Comparison of ENCODE assay signal across 23 mouse cellular contexts in genomic region chrX:47835098-47835834, GRCm38 (mm10). TPM values are rescaled to one million over a fixed set of nuclear protein-coding genes. Genes with fewer than 3 reads are reported as not detected.
DNase-seq lines count a peak whose midpoint lies in the region; ATAC-seq and TF ChIP-seq lines count a peak whose summit lies in the region.
"Had no signal": no experiment of that assay in that cellular context is flagged by ENCODE, and none has a peak within 500 bp of the region (broad histone marks: within the 10 kb centered on the region; RNA-seq: fewer than 3 reads in every experiment).

No protein-coding gene starts in this region.

- no peak overlapping the region for H3K27ac ChIP-seq in embryonic facial prominence, embryonic 11.5 days (replicated peaks; ENCODE audit: low read depth, low read length)
- no peak overlapping the region for H3K27ac ChIP-seq in embryonic facial prominence, embryonic 10.5 days (replicated peaks)
- H3K27ac ChIP-seq in heart, postnatal 0 days (ENCODE audit: low read depth): peak overlapping the region; percentile 51
- no peak overlapping the region for H3K27ac ChIP-seq in heart, adult 2 months
- no peak overlapping the region for H3K27ac ChIP-seq in lung, embryonic 15.5 days
- H3K27ac ChIP-seq: embryonic facial prominence, embryonic 13.5 days; forebrain, embryonic 13.5 days; gastrocnemius, adult 2 months; hindbrain, embryonic 12.5 days; left cerebral cortex, adult 2 months; liver, embryonic 15.5 days; midbrain, embryonic 13.5 days had no signal

- no peaks in the 10 kb centered on the region for H3K9me3 ChIP-seq in embryonic facial prominence, embryonic 11.5 days (replicated peaks; ENCODE audit: control insufficient read depth, low read length)
- no peaks in the 10 kb centered on the region for H3K9me3 ChIP-seq in embryonic facial prominence, embryonic 10.5 days
- no peaks in the 10 kb centered on the region for H3K9me3 ChIP-seq in heart, postnatal 0 days (replicated peaks; ENCODE audit: control insufficient read depth, low read length)
- H3K9me3 ChIP-seq in lung, embryonic 15.5 days: no peaks in the 10 kb centered on the region
- H3K9me3 ChIP-seq: embryonic facial prominence, embryonic 13.5 days; hindbrain, embryonic 12.5 days; liver, embryonic 15.5 days; midbrain, embryonic 13.5 days had no signal

- H3K9ac ChIP-seq in embryonic facial prominence, embryonic 11.5 days (replicated peaks; ENCODE audit: low read length): no peak overlapping the region
- H3K9ac ChIP-seq in heart, postnatal 0 days (replicated peaks; ENCODE audit: low read depth, low read length): no peak overlapping the region
- H3K9ac ChIP-seq in heart, adult 2 months (ENCODE audit: low read depth, low read length): no peak overlapping the region
- H3K9ac ChIP-seq in lung, embryonic 15.5 days: no peak overlapping the region
- H3K9ac ChIP-seq: embryonic facial prominence, embryonic 13.5 days; forebrain, embryonic 13.5 days; hindbrain, embryonic 12.5 days; liver, embryonic 15.5 days; midbrain, embryonic 13.5 days had no signal

- TF ChIP-seq EP300 in heart, postnatal 0 days (IDR thresholded peaks at IDR 0.05; ENCODE audit: low read depth): no peak
- no peak for TF ChIP-seq EP300 in heart, adult 2 months (IDR thresholded peaks at IDR 0.05; ENCODE audit: insufficient read depth, low read depth, low read length)

- intact Hi-C loops in heart, adult 2 months (cut with DNase I): no loop called here

- H3K4me3 ChIP-seq in embryonic facial prominence, embryonic 11.5 days (ENCODE audit: low read depth, low read length): no peak overlapping the region
- H3K4me3 ChIP-seq in embryonic facial prominence, embryonic 10.5 days: no peak overlapping the region
- H3K4me3 ChIP-seq in heart, postnatal 0 days (ENCODE audit: low read depth, low read length): no peak overlapping the region
- H3K4me3 ChIP-seq in heart, adult 2 months: no peak overlapping the region
- H3K4me3 ChIP-seq in lung, embryonic 15.5 days: no peak overlapping the region
- H3K4me3 ChIP-seq: embryonic facial prominence, embryonic 13.5 days; forebrain, embryonic 13.5 days; gastrocnemius, adult 2 months; hindbrain, embryonic 12.5 days; left cerebral cortex, adult 2 months; liver, embryonic 15.5 days; megakaryocyte, embryonic 14.5 days; midbrain, embryonic 13.5 days had no signal

- H3K36me3 ChIP-seq in embryonic facial prominence, embryonic 11.5 days (replicated peaks; ENCODE audit: control insufficient read depth, insufficient read depth, low read depth, low read length): no peaks in the 10 kb centered on the region
- no peaks in the 10 kb centered on the region for H3K36me3 ChIP-seq in embryonic facial prominence, embryonic 10.5 days (replicated peaks)
- no peaks in the 10 kb centered on the region for H3K36me3 ChIP-seq in heart, postnatal 0 days (replicated peaks; ENCODE audit: control insufficient read depth, insufficient read depth, low read length)
- no peaks in the 10 kb centered on the region for H3K36me3 ChIP-seq in heart, adult 2 months (ENCODE audit: control insufficient read depth, insufficient read depth, low read length)
- H3K36me3 ChIP-seq in lung, embryonic 15.5 days: no peaks in the 10 kb centered on the region
- H3K36me3 ChIP-seq: embryonic facial prominence, embryonic 13.5 days; hindbrain, embryonic 12.5 days; liver, embryonic 15.5 days; midbrain, embryonic 13.5 days had no signal

- H3K27me3 ChIP-seq in embryonic facial prominence, embryonic 11.5 days (ENCODE audit: control insufficient read depth, insufficient read depth, low read length): no peaks in the 10 kb centered on the region
- no peaks in the 10 kb centered on the region for H3K27me3 ChIP-seq in embryonic facial prominence, embryonic 10.5 days (replicated peaks; ENCODE audit: low read depth, poor library complexity, severe bottlenecking)
- H3K27me3 ChIP-seq in heart, postnatal 0 days (ENCODE audit: control insufficient read depth, insufficient read depth, low read length): no peaks in the 10 kb centered on the region
- no peaks in the 10 kb centered on the region for H3K27me3 ChIP-seq in heart, adult 2 months (ENCODE audit: control insufficient read depth, insufficient read depth, low read length)
- H3K27me3 ChIP-seq in lung, embryonic 15.5 days: no peaks in the 10 kb centered on the region
- H3K27me3 ChIP-seq: embryonic facial prominence, embryonic 13.5 days; forebrain, embryonic 13.5 days; hindbrain, embryonic 12.5 days; liver, embryonic 15.5 days; midbrain, embryonic 13.5 days had no signal

- no peak overlapping the region for H3K4me2 ChIP-seq in embryonic facial prominence, embryonic 11.5 days (ENCODE audit: low read depth, low read length)
- no peak overlapping the region for H3K4me2 ChIP-seq in heart, postnatal 0 days (ENCODE audit: low read depth, low read length)
- no peak overlapping the region for H3K4me2 ChIP-seq in lung, embryonic 15.5 days
- H3K4me2 ChIP-seq: embryonic facial prominence, embryonic 13.5 days; forebrain, embryonic 13.5 days; hindbrain, embryonic 12.5 days; liver, embryonic 15.5 days; midbrain, embryonic 13.5 days had no signal

- no peaks in the 10 kb centered on the region for H3K79me2 ChIP-seq in heart, adult 2 months (replicated peaks; ENCODE audit: control insufficient read depth, insufficient read depth, low read length)

- TF ChIP-seq POLR2A in heart, adult 2 months (IDR thresholded peaks at IDR 0.05; ENCODE audit: insufficient read depth, low read depth, low read length): no peak

- no peak for TF ChIP-seq CTCF in heart, postnatal 0 days (IDR thresholded peaks at IDR 0.05; ENCODE audit: low read depth)
- TF ChIP-seq CTCF in heart, adult 2 months (IDR thresholded peaks at IDR 0.05): no peak

- peak; percentile 0 for DNase-seq in embryonic facial prominence, embryonic 11.5 days (ENCODE audit: low spot score)
- DNase-seq in embryonic facial prominence, embryonic 10.5 days (ENCODE audit: low spot score): no peak
- no peak for DNase-seq in heart, postnatal 0 days (ENCODE audit: low spot score)
- DNase-seq in heart, adult 2 months: no peak
- DNase-seq in lung, postnatal 25 days (ENCODE audit: low spot score): no peak
- DNase-seq in 3T3-L1 (ENCODE audit: low read depth, low spot score): peak; percentile 50
- DNase-seq: adrenal gland, postnatal 25 days; cerebellum, adult 11 months; cerebellum, postnatal 10 days; gastrocnemius, adult 2 months; kidney, adult 8-10 months; kidney, postnatal 10 days had no signal

- ATAC-seq in embryonic facial prominence, embryonic 11.5 days (replicated peaks; ENCODE audit: insufficient number of reproducible peaks, low FRiP score, low TSS enrichment, low read depth): no peak
- peak; percentile 70 for ATAC-seq in heart, postnatal 0 days (ENCODE audit: insufficient read depth, low read depth)
- ATAC-seq in lung, embryonic 15.5 days (ENCODE audit: borderline replicate concordance, extremely low read depth, low FRiP score, low TSS enrichment): peak; percentile 65; the same call in 1 of the 2 replicates
- ATAC-seq in cerebellum, adult (ENCODE audit: insufficient number of reproducible peaks, low FRiP score, low TSS enrichment): no peak
- ATAC-seq: forebrain, embryonic 13.5 days; midbrain, embryonic 13.5 days had no signal

- WGBS in embryonic facial prominence, embryonic 11.5 days: 69% methylated on average over 6 of the region's 6 CpGs
- WGBS in embryonic facial prominence, embryonic 10.5 days: 76% methylated on average over 6 of the region's 6 CpGs
- 32% methylated on average over 6 of the region's 6 CpGs for WGBS in heart, postnatal 0 days
- WGBS in heart, adult 2 months: 43% methylated on average over 6 of the region's 6 CpGs
- 48% methylated on average over 6 of the region's 6 CpGs for WGBS in lung, embryonic 15.5 days

- H3K4me1 ChIP-seq in embryonic facial prominence, embryonic 11.5 days (ENCODE audit: control insufficient read depth, insufficient read depth, low read length): no peaks in the 10 kb centered on the region
- no peaks in the 10 kb centered on the region for H3K4me1 ChIP-seq in embryonic facial prominence, embryonic 10.5 days
- no peaks in the 10 kb centered on the region for H3K4me1 ChIP-seq in heart, postnatal 0 days (ENCODE audit: control insufficient read depth, insufficient read depth)
- no peaks in the 10 kb centered on the region for H3K4me1 ChIP-seq in heart, adult 2 months (ENCODE audit: control insufficient read depth, insufficient read depth, low read length)
- no peaks in the 10 kb centered on the region for H3K4me1 ChIP-seq in lung, embryonic 15.5 days
- H3K4me1 ChIP-seq: embryonic facial prominence, embryonic 13.5 days; forebrain, embryonic 13.5 days; hindbrain, embryonic 12.5 days; liver, embryonic 15.5 days; megakaryocyte, embryonic 14.5 days; midbrain, embryonic 13.5 days had no signal

RNA-seq across cellular contexts. Expression of gene Smarca1, which starts 57.5 kb away (rescaled TPM):
- polyA plus RNA-seq in embryonic facial prominence, embryonic 11.5 days (2014; fragmentation: Nextera tagmentation; extraction: Ambion mirVana): 35.8 and 37.4 TPM in 2 replicates
- 14.7 and 17.9 TPM in 2 replicates for polyA plus RNA-seq in embryonic facial prominence, embryonic 10.5 days (2016; fragmentation: Nextera tagmentation; extraction: Ambion mirVana)
- 5.0 and 9.6 TPM in 2 replicates for total RNA-seq in heart, postnatal 0 days (2014; rRNA removed; ENCODE audit: low replicate concordance)
- polyA plus RNA-seq in heart, postnatal 0 days (2015; fragmentation: Nextera tagmentation; extraction: Ambion mirVana): 10.4 and 11.0 TPM in 2 replicates
- 1 to 10 TPM; 1.5 TPM for total RNA-seq in heart, adult 2 months (2021)
- 0.12 and 0.38 TPM in 2 replicates for polyA plus RNA-seq in heart, adult 2 months (2012; rRNA removed)
- 28.4 and 31.1 TPM in 2 replicates for polyA plus RNA-seq in lung, embryonic 15.5 days (2015; fragmentation: Nextera tagmentation; extraction: Ambion mirVana)
- total RNA-seq: monocyte, adult 5-6 weeks; neutrophil, adult 5-6 weeks had no signal

Comparison
In these comparisons a context has a peak if more than half of its experiments do, and no peak if none do; other contexts are left out.
1. DNase-seq: peak in embryonic facial prominence, embryonic 11.5 days (single experiment) and 3T3-L1 (single experiment); none in embryonic facial prominence, embryonic 10.5 days (single experiment), heart, postnatal 0 days (single experiment), heart, adult 2 months (0 of 2) and lung, postnatal 25 days (single experiment).
2. ATAC-seq: peak in heart, postnatal 0 days (single experiment) and lung, embryonic 15.5 days (single experiment); none in embryonic facial prominence, embryonic 11.5 days (single experiment) and cerebellum, adult (single experiment).